Mouse (Mus musculus) hindbrain, postnatal 0 days (tissue): ENCODE data around the gene Ptrhd1. TPM values are rescaled to one million over a fixed set of nuclear protein-coding genes. Genes with fewer than 3 reads are reported as not detected.
A peak's percentile ranks its signal among the peaks of the same experiment; 100 is the strongest.
"Not testable (repeated sequence)": the region's sequence is repeated elsewhere in the genome, so short reads cannot be mapped to it uniquely, and the experiment has no call there.

ENCODE experiments used
- ATAC-seq: fragments of 200-750 bp; cut with Nextera tagmentation; 2 replicates; pipeline ENCODE4 v1.8.0; 2017; ENCODE audit warnings: mild to moderate bottlenecking, moderate TSS enrichment, moderate library complexity
- DNase-seq: peaks from one replicate; pipeline ENCODE4 v3.0.0-alpha.2; 2015; ENCODE audit warnings: low spot score
- H3K27ac ChIP-seq: fragments of 300-500 bp; sonication (generic); 2 replicates; pipeline ENCODE4 v1.5.1; 2014; ENCODE audit warnings: mild to moderate bottlenecking
- H3K27me3 ChIP-seq: fragments of 300-500 bp; sonication (generic); 2 replicates; pipeline ENCODE4 v1.6.1; 2014; ENCODE audit warnings: low read length, mixed read lengths; ENCODE audit not compliant: insufficient read depth
- H3K36me3 ChIP-seq: fragments of 300-500 bp; sonication (generic); 2 replicates; pipeline ENCODE4 v1.6.1; 2014; ENCODE audit warnings: low read length, mixed read lengths; ENCODE audit not compliant: insufficient read depth
- H3K4me1 ChIP-seq: fragments of 300-500 bp; sonication (generic); 2 replicates; pipeline ENCODE4 v1.6.1; 2014; ENCODE audit warnings: antibody characterized with exemption, low read length, mixed read lengths; ENCODE audit not compliant: insufficient read depth
- H3K4me2 ChIP-seq: fragments of 300-500 bp; sonication (generic); 2 replicates; pipeline ENCODE4 v1.6.1; 2014; ENCODE audit warnings: low read depth, mild to moderate bottlenecking, low read length, moderate library complexity, mixed read lengths
- H3K4me3 ChIP-seq: fragments of 300-500 bp; sonication (generic); 2 replicates; pipeline ENCODE4 v1.5.1; 2014; ENCODE audit warnings: low read length
- H3K9ac ChIP-seq: fragments of 300-500 bp; sonication (generic); replicated peaks from 2 replicates; pipeline ENCODE4 v1.6.1; 2014; ENCODE audit warnings: mild to moderate bottlenecking, low read length, moderate library complexity, mixed read lengths
- H3K9me3 ChIP-seq: fragments of 300-500 bp; sonication (generic); 2 replicates; pipeline ENCODE4 v1.6.1; 2016; ENCODE audit warnings: low read length, mixed read lengths
- CTCF ChIP-seq: IDR thresholded peaks from 2 replicates; pipeline ENCODE4 v1.5.1; 2016; ENCODE audit warnings: antibody characterized with exemption, control low read depth, low read depth
- WGBS: fragments of 180-500 bp; shearing (Covaris S2); extraction: QIAGEN DNeasy Blood & Tissue Kit; methylation state at CpG from one replicate; pipeline ENCODE4 v1.1.7; 2014; 5-methylcytosine and 5-hydroxymethylcytosine counted together
- polyA plus RNA-seq: library from polyadenylated mRNA; unstranded; fragments of >200 nt; fragmentation: Nextera tagmentation; extraction: Ambion mirVana; gene quantifications from 2 replicates; pipeline ENCODE4 v1.2.1, GENCODE M21; 2015
- total RNA-seq: library from RNA; depleted of rRNA; stranded (reverse); fragments of >200 nt; gene quantifications from 2 replicates; pipeline ENCODE4 v1.2.3, GENCODE M21; 2014

Gene Ptrhd1
- total and polyA plus RNA-seq, 2 experiments from 2014 or later, result 5.5 to 8.9 TPM

DNA sequence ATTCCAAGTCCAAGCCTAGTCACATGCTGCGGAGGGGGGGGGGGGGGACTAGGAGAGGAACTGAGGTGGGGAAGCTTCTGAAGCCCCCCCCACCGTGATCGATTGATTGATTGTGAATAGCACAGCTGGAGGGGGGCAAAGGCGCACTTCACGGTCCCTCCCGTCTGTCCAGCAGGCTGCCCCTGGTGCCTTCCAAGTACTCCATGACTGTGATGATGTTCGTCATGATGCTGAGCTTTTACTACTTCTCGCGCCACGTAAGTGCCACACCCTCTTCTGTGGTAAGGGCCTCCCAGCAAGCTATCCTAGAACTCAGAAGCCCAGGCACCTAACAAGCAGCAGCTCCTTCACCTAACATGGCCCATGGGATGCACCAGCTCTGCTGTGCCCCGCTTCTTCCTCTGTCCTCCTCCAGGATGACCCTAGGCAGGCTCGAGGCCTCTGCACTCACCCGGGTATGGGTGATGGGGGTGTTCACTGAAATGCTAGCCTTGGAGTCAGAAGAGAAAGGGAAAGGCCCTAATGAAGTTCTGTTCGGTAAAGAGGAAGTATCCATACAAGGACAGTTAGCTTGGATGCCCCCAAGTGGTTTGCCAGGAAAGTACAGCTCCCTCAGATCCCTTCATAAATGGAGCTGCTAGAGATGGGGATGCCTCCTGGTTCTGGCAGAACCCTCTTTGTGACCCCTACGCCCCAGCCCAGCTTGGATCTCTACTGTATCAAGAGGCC lies 25.3 kb upstream of the Ptrhd1 start:
- H3K36me3 ChIP-seq, result peaks cover 47% of the 10 kb centered on the region; the same call in 1 of the 2 replicates
- no peak overlapping the region for H3K9ac ChIP-seq
- no peak overlapping the region for H3K4me3 ChIP-seq
- ATAC-seq, result 0 out of 2 replicates have a peak, but pooled peaks have one; percentile 22
- 72% methylated on average over 15 of the region's 15 CpGs for WGBS
- H3K27me3 ChIP-seq, result no peaks in the 10 kb centered on the region
- H3K4me2 ChIP-seq, result no peak overlapping the region
- H3K4me1 ChIP-seq, result no peaks in the 10 kb centered on the region
- TF ChIP-seq CTCF, result peak; percentile 80
- no peaks in the 10 kb centered on the region for H3K9me3 ChIP-seq
- DNase-seq, result peak; percentile 79
- no peak overlapping the region for H3K27ac ChIP-seq

DNA sequence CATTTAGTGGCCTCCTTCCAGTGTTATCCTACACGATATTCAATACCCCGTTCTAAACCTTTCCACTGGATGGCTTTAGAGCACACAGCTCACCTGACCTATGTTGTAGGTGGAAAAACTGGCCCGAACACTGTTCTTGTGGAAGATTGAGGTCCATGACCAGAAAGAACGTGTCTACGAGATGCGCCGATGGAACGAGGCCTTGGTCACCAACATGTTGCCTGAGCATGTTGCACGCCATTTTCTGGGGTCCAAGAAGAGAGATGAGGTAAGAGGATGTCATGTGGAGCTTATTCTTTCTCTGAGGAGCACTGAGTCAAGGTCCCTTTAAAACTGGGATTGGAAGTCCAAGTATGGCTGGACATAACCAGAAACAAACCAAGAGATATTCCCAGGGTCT lies 24.6 kb upstream of the Ptrhd1 start:
- no peak overlapping the region for H3K9ac ChIP-seq
- H3K4me2 ChIP-seq, result no peak overlapping the region
- no peaks in the 10 kb centered on the region for H3K9me3 ChIP-seq
- TF ChIP-seq CTCF, result no peak
- no peak overlapping the region for H3K4me3 ChIP-seq
- no peak overlapping the region for H3K27ac ChIP-seq
- H3K4me1 ChIP-seq, result no peaks in the 10 kb centered on the region
- no peaks in the 10 kb centered on the region for H3K27me3 ChIP-seq
- H3K36me3 ChIP-seq, result peaks cover 48% of the 10 kb centered on the region; the same call in 1 of the 2 replicates
- WGBS, result 98% methylated on average over 9 of the region's 9 CpGs
- DNase-seq (no peak), ATAC-seq (no peak)

DNA sequence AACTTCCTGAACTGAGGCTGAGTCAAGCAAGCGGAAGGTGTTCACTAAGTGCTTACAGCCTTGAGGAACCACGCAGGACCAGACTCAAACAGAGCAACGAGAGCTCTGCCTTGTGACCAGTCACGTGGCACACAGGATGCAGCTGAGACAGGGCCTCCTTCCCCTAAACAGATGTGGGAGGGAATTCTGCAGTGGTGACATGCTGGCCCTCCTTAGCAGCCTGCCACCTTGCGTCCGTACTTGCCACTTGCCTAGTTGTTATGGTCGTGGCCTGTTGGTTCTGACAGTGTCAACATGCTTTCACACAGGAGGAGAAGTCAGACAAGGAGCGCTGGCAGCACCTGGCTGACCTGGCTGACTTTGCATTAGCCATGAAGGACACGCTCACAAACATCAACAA lies 22.7 kb upstream of the Ptrhd1 start:
- H3K9ac ChIP-seq, result no peak overlapping the region
- no peak for TF ChIP-seq CTCF
- WGBS, result 88% methylated on average over 9 of the region's 9 CpGs
- H3K4me2 ChIP-seq, result no peak overlapping the region
- H3K4me1 ChIP-seq, result no peaks in the 10 kb centered on the region
- H3K9me3 ChIP-seq, result no peaks in the 10 kb centered on the region
- ATAC-seq (no peak), DNase-seq (no peak)
- no peaks in the 10 kb centered on the region for H3K27me3 ChIP-seq
- H3K27ac ChIP-seq, result no peak overlapping the region
- no peak overlapping the region for H3K4me3 ChIP-seq
- peaks cover 62% of the 10 kb centered on the region; the same call in 1 of the 2 replicates for H3K36me3 ChIP-seq

DNA sequence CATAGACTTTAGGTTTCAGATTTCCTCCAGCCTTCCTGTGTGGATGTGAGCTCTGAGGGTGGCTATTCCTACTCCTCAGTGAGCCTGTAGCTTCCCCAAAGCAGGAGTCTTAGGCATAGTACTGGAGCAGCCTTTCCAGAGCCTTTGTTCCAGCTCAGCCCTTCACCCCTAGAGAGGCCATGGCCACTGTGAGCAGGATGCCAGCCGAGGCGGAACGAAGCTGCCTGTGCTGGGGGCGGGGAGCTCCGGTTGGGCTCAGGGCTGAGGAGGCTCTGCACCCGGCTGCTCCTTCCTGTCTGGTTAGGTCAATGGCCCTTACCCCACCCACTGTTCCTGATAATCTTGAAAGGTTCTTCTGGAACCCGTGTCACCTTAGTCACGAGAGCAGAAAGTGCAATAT lies 20.9 kb upstream of the Ptrhd1 start:
- no peak for TF ChIP-seq CTCF
- H3K36me3 ChIP-seq, result peaks cover 59% of the 10 kb centered on the region; the same call in 1 of the 2 replicates

DNA sequence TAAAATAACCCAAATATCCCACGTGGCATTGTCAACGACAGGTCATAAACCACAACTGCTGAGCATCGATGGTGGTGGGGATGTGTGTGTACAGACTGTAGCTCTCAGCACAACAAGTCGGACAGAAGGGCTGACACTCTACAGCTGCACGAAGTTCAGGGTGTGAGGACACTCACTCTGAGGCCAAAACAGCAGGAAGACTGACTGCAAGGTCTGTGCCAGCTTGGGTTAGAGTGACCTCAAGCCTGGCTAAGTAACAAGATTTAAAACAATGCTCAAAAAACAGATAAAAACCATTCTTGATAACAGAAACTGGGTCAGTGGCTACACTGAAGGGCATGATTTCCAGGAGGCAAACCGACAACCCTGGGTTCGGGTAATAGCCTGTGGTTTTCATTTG lies 3.7 kb upstream of the Ptrhd1 start:
- H3K9ac ChIP-seq, result no peak overlapping the region
- peaks cover 4% of the 10 kb centered on the region; the same call in 1 of the 2 replicates for H3K36me3 ChIP-seq
- TF ChIP-seq CTCF, result no peak
- no peak overlapping the region for H3K4me3 ChIP-seq
- no peak overlapping the region for H3K4me2 ChIP-seq
- no peaks in the 10 kb centered on the region for H3K9me3 ChIP-seq
- 0 out of 2 replicates have a peak, but pooled peaks cover 4% of the 10 kb centered on the region for H3K4me1 ChIP-seq
- WGBS, result 95% methylated on average over 7 of the region's 7 CpGs
- H3K27me3 ChIP-seq, result no peaks in the 10 kb centered on the region
- DNase-seq (no peak), ATAC-seq (no peak)
- H3K27ac ChIP-seq, result no peak overlapping the region

More for the DNA sequence above, 20.9 kb upstream of the Ptrhd1 start:
- H3K9me3 ChIP-seq, result no peaks in the 10 kb centered on the region
- no peak overlapping the region for H3K9ac ChIP-seq
- H3K4me3 ChIP-seq, result no peak overlapping the region
- H3K4me2 ChIP-seq, result no peak overlapping the region
- no peaks in the 10 kb centered on the region for H3K27me3 ChIP-seq
- no peaks in the 10 kb centered on the region for H3K4me1 ChIP-seq
- 52% methylated on average over 8 of the region's 8 CpGs for WGBS
- DNase-seq (no peak), ATAC-seq (no peak)
- no peak overlapping the region for H3K27ac ChIP-seq

DNA sequence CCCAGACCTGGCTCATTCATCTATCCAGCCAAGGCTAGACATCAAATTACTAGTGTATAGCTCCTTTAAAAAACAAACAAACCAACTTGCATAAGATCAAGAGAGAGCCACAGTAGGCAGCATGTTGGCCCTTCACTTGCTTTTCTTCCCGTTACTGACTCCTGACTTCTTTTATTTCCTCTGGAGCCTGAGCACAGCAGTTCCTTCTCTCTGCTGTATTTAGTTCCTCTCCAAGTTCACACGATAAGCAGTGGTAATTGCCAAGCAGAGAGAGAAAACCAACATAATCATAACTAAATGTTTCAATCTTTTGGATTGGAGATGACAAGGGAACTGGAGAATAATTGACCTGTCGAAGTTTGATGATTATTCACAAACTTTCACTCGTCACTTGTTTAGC lies 1.1 kb upstream of the Ptrhd1 start:
- H3K27me3 ChIP-seq, result no peaks in the 10 kb centered on the region
- H3K4me2 ChIP-seq, result peak overlapping the region; percentile 84
- 50% methylated on average over 4 of the region's 4 CpGs for WGBS
- no peak overlapping the region; the same call in 1 of the 2 replicates for H3K9ac ChIP-seq
- no peak overlapping the region for H3K27ac ChIP-seq
- H3K9me3 ChIP-seq, result no peaks in the 10 kb centered on the region
- no peak for TF ChIP-seq CTCF
- no peak for DNase-seq
- ATAC-seq, result no peak
- H3K36me3 ChIP-seq, result no peaks in the 10 kb centered on the region
- H3K4me1 ChIP-seq, result 0 out of 2 replicates have a peak, but pooled peaks cover 4% of the 10 kb centered on the region
- H3K4me3 ChIP-seq, result peak overlapping the region; percentile 69

DNA sequence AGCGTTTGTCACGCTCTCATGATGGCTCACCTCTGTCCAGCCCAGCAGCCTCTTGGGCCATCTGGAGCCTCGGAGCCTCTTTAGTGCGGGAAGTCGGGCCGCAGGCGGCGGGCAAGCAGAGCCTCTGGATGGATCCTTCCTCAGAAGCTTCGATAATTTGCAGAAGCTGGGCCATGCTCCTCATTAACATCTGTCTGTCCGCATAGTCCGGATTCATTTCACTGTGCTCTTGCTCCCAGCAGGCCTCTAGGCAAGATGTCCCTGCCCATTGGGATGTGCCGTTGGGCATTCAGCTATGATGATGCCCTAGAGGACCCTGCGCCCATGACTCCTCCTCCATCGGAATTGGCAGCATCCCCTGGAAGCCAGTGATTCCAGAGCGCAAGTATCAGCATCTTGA lies 3.7 kb downstream of the Ptrhd1 start:
- H3K4me3 ChIP-seq, result no peak overlapping the region
- H3K9ac ChIP-seq, result no peak overlapping the region
- no peak overlapping the region for H3K4me2 ChIP-seq
- H3K27me3 ChIP-seq, result no peaks in the 10 kb centered on the region
- no peaks in the 10 kb centered on the region for H3K36me3 ChIP-seq
- no peak for TF ChIP-seq CTCF
- ATAC-seq (no peak), DNase-seq (no peak)
- WGBS, result 96% methylated on average over 15 of the region's 15 CpGs
- H3K4me1 ChIP-seq, result 0 out of 2 replicates have a peak, but pooled peaks cover 4% of the 10 kb centered on the region
- H3K9me3 ChIP-seq, result no peaks in the 10 kb centered on the region
- no peak overlapping the region for H3K27ac ChIP-seq

DNA sequence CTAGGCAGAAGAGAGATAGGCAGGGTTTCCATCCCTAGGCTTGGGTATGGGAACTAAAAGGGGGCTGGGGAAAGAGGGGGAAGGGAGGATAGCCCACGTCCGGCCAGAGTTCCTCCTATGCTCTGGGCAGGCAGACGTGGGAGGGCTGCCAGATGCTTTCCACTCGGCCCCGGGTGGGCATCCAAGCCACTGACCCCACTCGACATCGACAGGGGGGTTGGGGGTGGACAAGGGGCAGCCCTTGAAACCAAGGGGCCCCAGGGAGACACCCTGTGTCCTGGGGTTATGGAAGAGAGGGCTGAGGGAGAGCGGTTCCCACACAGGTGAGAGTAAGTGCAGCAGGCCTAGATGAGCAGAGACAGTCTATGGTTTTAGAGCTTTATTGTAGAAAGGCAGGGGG lies 6.5 kb downstream of the Ptrhd1 start:
- not testable (repeated sequence) for ATAC-seq, DNase-seq, H3K9ac ChIP-seq, H3K27ac ChIP-seq, H3K4me1 ChIP-seq, H3K9me3 ChIP-seq, H3K4me2 ChIP-seq, H3K36me3 ChIP-seq, H3K4me3 ChIP-seq, H3K27me3 ChIP-seq
- 58% methylated on average over 8 of the region's 8 CpGs for WGBS
